Mouse (Mus musculus) ES-Bruce4 (cell line): ENCODE data around the gene Lrriq1.

ENCODE experiments used
- CTCF ChIP-seq: IDR thresholded peaks from one replicate; pipeline ENCODE4 v1.8.1; 2011; ENCODE audit warnings: low read depth, low read length
- POLR2A ChIP-seq: IDR thresholded peaks from one replicate; pipeline ENCODE4 v1.8.1; 2011; ENCODE audit warnings: low read length; ENCODE audit not compliant: insufficient read depth

- TF ChIP-seq CTCF (no peak), POLR2A (no peak)
Observed at GRCm38 (mm10) chr10:103000902-103001301, 235.2 kb downstream of the Lrriq1 start.
